Mouse (Mus musculus): ENCODE results near the gene Cnn3.

Cnn3 gene

GRCm38 (mm10) chr3:121425861-121426620, at the start of gene Cnn3:
Gene Cnn3, plus strand, starts transcription at chr3:121426497.
- DNase-seq (ENCODE audit: low spot score), result peak; percentile 97

- no peak for DNase-seq (ENCODE audit: low spot score)
Measured at GRCm38 (mm10) chr3:121378708-121379612, 47.3 kb upstream of the Cnn3 start.

GRCm38 (mm10) chr3:121379699-121380098, 46.6 kb upstream of the Cnn3 start:
- no peak for DNase-seq (ENCODE audit: low spot score)

GRCm38 (mm10) chr3:121387471-121388009, 38.8 kb upstream of the Cnn3 start:
- DNase-seq (ENCODE audit: low spot score), result no peak

GRCm38 (mm10) chr3:121389366-121389765, 36.9 kb upstream of the Cnn3 start:
- no peak for DNase-seq (ENCODE audit: low spot score)

- peak; percentile 74 for DNase-seq (ENCODE audit: low spot score)
Measured at GRCm38 (mm10) chr3:121389860-121390530, 36.3 kb upstream of the Cnn3 start.

- DNase-seq (ENCODE audit: low spot score), result peak; percentile 51
Measured at GRCm38 (mm10) chr3:121390724-121391123, 35.6 kb upstream of the Cnn3 start.

GRCm38 (mm10) chr3:121395588-121396295, 30.6 kb upstream of the Cnn3 start:
- DNase-seq (ENCODE audit: low spot score), result no peak

- no peak for DNase-seq (ENCODE audit: low spot score)
Measured at GRCm38 (mm10) chr3:121396561-121396960, 29.7 kb upstream of the Cnn3 start.

GRCm38 (mm10) chr3:121397007-121397406, 29.3 kb upstream of the Cnn3 start:
- no peak for DNase-seq (ENCODE audit: low spot score)

GRCm38 (mm10) chr3:121401384-121401783, 24.9 kb upstream of the Cnn3 start:
- DNase-seq (ENCODE audit: low spot score), result no peak

GRCm38 (mm10) chr3:121402096-121402495, 24.2 kb upstream of the Cnn3 start:
- no peak for DNase-seq (ENCODE audit: low spot score)

- no peak for DNase-seq (ENCODE audit: low spot score)
Measured at GRCm38 (mm10) chr3:121403449-121403848, 22.8 kb upstream of the Cnn3 start.

- no peak for DNase-seq (ENCODE audit: low spot score)
Measured at GRCm38 (mm10) chr3:121405101-121405500, 21.2 kb upstream of the Cnn3 start.

- DNase-seq (ENCODE audit: low spot score), result no peak
Measured at GRCm38 (mm10) chr3:121407417-121407816, 18.9 kb upstream of the Cnn3 start.

GRCm38 (mm10) chr3:121408386-121408785, 17.9 kb upstream of the Cnn3 start:
- no peak for DNase-seq (ENCODE audit: low spot score)

GRCm38 (mm10) chr3:121411450-121411849, 14.8 kb upstream of the Cnn3 start:
- no peak for DNase-seq (ENCODE audit: low spot score)

GRCm38 (mm10) chr3:121416171-121417154, 9.8 kb upstream of the Cnn3 start:
- DNase-seq (ENCODE audit: low spot score), result no peak

GRCm38 (mm10) chr3:121417379-121418250, 8.7 kb upstream of the Cnn3 start:
- DNase-seq (ENCODE audit: low spot score), result no peak
